Mouse (Mus musculus) bone marrow, adult 2 months (tissue): ENCODE results near the gene Fbxl3.

ENCODE experiments used
- CTCF ChIP-seq: fragments of 200-500 bp; IDR thresholded peaks from 2 replicates; pipeline ENCODE4 v1.5.1; 2011; ENCODE audit warnings: low read length, control low read depth; ENCODE audit not compliant: control insufficient read depth, insufficient read depth
- POLR2A ChIP-seq: fragments of 200-500 bp; IDR thresholded peaks from 2 replicates; pipeline ENCODE4 v1.6.1; 2011; ENCODE audit warnings: low read depth, mild to moderate bottlenecking, control low read depth, low read length, borderline replicate concordance; ENCODE audit not compliant: control insufficient read depth

- TF ChIP-seq POLR2A (no peak), CTCF (no peak)
These were observed 50.9 kb downstream of the Fbxl3 start for GRCm38 (mm10) chr14:103048292-103049086.
